Mouse (Mus musculus) neural tube, embryonic 15.5 days (tissue): ENCODE results near the gene Acta2. TPM values are rescaled to one million over a fixed set of nuclear protein-coding genes. Genes with fewer than 3 reads are reported as not detected.
"Not testable (repeated sequence)": the region's sequence is repeated elsewhere in the genome, so short reads cannot be mapped to it uniquely, and the experiment has no call there.

Experiments
- ATAC-seq: fragments of 200-750 bp; cut with Nextera tagmentation; 2 replicates; pipeline ENCODE4 v1.8.0; 2017; ENCODE audit warnings: mild to moderate bottlenecking, moderate TSS enrichment, moderate library complexity; ENCODE audit not compliant: low FRiP score
- H3K27ac ChIP-seq: fragments of 300-500 bp; sonication (generic); replicated peaks from 2 replicates; pipeline ENCODE4 v1.5.1; 2015; ENCODE audit warnings: mild to moderate bottlenecking, inconsistent platforms
- H3K27me3 ChIP-seq: fragments of 300-500 bp; sonication (generic); replicated peaks from 2 replicates; pipeline ENCODE4 v1.6.1; 2015; ENCODE audit warnings: inconsistent platforms
- H3K36me3 ChIP-seq: fragments of 300-500 bp; sonication (generic); 2 replicates; pipeline ENCODE4 v1.6.1; 2015; ENCODE audit warnings: inconsistent platforms
- H3K4me1 ChIP-seq: fragments of 300-500 bp; sonication (generic); 2 replicates; pipeline ENCODE4 v1.6.1; 2015; ENCODE audit warnings: inconsistent platforms
- H3K4me2 ChIP-seq: fragments of 300-500 bp; sonication (generic); 2 replicates; pipeline ENCODE4 v1.6.1; 2015; ENCODE audit warnings: inconsistent platforms, mild to moderate bottlenecking, moderate library complexity
- H3K4me3 ChIP-seq: fragments of 300-500 bp; sonication (generic); replicated peaks from 2 replicates; pipeline ENCODE4 v1.5.1; 2015; ENCODE audit warnings: mild to moderate bottlenecking, inconsistent platforms
- H3K9ac ChIP-seq: fragments of 300-500 bp; sonication (generic); replicated peaks from 2 replicates; pipeline ENCODE4 v1.6.1; 2015; ENCODE audit warnings: mild to moderate bottlenecking, inconsistent platforms
- H3K9me3 ChIP-seq: fragments of 300-500 bp; sonication (generic); replicated peaks from 2 replicates; pipeline ENCODE4 v1.6.1; 2016; ENCODE audit warnings: inconsistent platforms
- WGBS: fragments of 180-500 bp; shearing (Covaris S2); methylation state at CpG from one replicate; pipeline ENCODE4 v1.1.7; 2015; ENCODE audit warnings: mixed read lengths; 5-methylcytosine and 5-hydroxymethylcytosine counted together
- polyA plus RNA-seq: library from polyadenylated mRNA; unstranded; fragments of >200 nt; fragmentation: Nextera tagmentation; extraction: Ambion mirVana; gene quantifications from 2 replicates; pipeline ENCODE4 v1.2.1, GENCODE M21; 2015

Acta2 gene
- polyA plus RNA-seq, 1 experiment from 2014 or later: 21.1 TPM

GRCm38 (mm10) chr19:34216956-34217355 is 38.4 kb downstream of the Acta2 start:
- H3K9me3 ChIP-seq: no peaks in the 10 kb centered on the region
- no peak overlapping the region for H3K9ac ChIP-seq
- WGBS: 62% methylated on average over 5 of the region's 5 CpGs
- H3K27me3 ChIP-seq: no peaks in the 10 kb centered on the region
- H3K4me3 ChIP-seq: no peak overlapping the region
- H3K36me3 ChIP-seq: 0 out of 2 replicates have a peak, but pooled peaks cover 3% of the 10 kb centered on the region
- ATAC-seq: peak; percentile 66; the same call in 1 of the 2 replicates
- H3K27ac ChIP-seq: no peak overlapping the region
- H3K4me1 ChIP-seq: no peaks in the 10 kb centered on the region
- no peak overlapping the region for H3K4me2 ChIP-seq

GRCm38 (mm10) chr19:34214136-34214535 is 41.3 kb downstream of the Acta2 start:
- Histone ChIP-seq H3K9ac (no peak overlapping the region), H3K27ac (no peak overlapping the region), H3K36me3 (no peaks in the 10 kb centered on the region), H3K9me3 (no peaks in the 10 kb centered on the region), H3K27me3 (no peaks in the 10 kb centered on the region), H3K4me1 (no peaks in the 10 kb centered on the region), H3K4me2 (no peak overlapping the region), H3K4me3 (no peak overlapping the region)
- ATAC-seq: no peak
- 68% methylated on average over 4 of the region's 4 CpGs for WGBS

- no peak overlapping the region for H3K9ac ChIP-seq
- no peak overlapping the region for H3K4me3 ChIP-seq
- no peak for ATAC-seq
- H3K27ac ChIP-seq: no peak overlapping the region
- no peaks in the 10 kb centered on the region for H3K27me3 ChIP-seq
- no peaks in the 10 kb centered on the region for H3K9me3 ChIP-seq
- no peaks in the 10 kb centered on the region for H3K4me1 ChIP-seq
- H3K4me2 ChIP-seq: no peak overlapping the region
- no peaks in the 10 kb centered on the region for H3K36me3 ChIP-seq
Observed at GRCm38 (mm10) chr19:34213251-34213645, 42.1 kb downstream of the Acta2 start.

- 90% methylated on average over 12 of the region's 12 CpGs for WGBS
- Histone ChIP-seq H3K9ac (no peak overlapping the region), H3K9me3 (no peaks in the 10 kb centered on the region), H3K4me1 (no peaks in the 10 kb centered on the region), H3K4me3 (no peak overlapping the region), H3K27me3 (no peaks in the 10 kb centered on the region), H3K27ac (no peak overlapping the region), H3K4me2 (no peak overlapping the region), H3K36me3 (no peaks in the 10 kb centered on the region)
- no peak for ATAC-seq
Observed at GRCm38 (mm10) chr19:34212489-34213250, 42.7 kb downstream of the Acta2 start.

DNA sequence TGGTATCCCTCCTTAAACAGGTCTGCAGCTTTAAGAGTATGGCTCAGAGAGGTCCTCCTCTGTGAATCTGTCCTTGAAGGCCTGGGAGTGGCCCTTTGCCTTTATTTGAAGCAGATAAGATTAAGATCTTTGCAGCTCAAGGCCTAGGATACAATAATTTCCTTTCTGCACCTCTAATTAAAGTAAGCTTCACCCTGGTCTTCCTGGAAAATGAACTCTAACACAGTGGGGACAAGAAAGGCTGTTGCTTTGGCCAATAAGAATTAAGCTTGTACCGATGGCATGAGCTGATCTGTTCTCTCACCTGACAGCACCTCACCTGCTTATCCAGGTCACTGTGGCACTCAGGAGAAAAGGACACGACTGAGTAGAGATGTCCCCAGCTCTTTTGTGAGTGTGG is 44.5 kb downstream of the Acta2 start:
- no peaks in the 10 kb centered on the region for H3K9me3 ChIP-seq
- H3K27me3 ChIP-seq: no peaks in the 10 kb centered on the region
- ATAC-seq: no peak
- 82% methylated on average over 2 of the region's 2 CpGs for WGBS
- H3K4me3 ChIP-seq: no peak overlapping the region
- H3K4me1 ChIP-seq: no peaks in the 10 kb centered on the region
- H3K36me3 ChIP-seq: no peaks in the 10 kb centered on the region
- no peak overlapping the region for H3K9ac ChIP-seq
- H3K27ac ChIP-seq: no peak overlapping the region
- H3K4me2 ChIP-seq: no peak overlapping the region

DNA sequence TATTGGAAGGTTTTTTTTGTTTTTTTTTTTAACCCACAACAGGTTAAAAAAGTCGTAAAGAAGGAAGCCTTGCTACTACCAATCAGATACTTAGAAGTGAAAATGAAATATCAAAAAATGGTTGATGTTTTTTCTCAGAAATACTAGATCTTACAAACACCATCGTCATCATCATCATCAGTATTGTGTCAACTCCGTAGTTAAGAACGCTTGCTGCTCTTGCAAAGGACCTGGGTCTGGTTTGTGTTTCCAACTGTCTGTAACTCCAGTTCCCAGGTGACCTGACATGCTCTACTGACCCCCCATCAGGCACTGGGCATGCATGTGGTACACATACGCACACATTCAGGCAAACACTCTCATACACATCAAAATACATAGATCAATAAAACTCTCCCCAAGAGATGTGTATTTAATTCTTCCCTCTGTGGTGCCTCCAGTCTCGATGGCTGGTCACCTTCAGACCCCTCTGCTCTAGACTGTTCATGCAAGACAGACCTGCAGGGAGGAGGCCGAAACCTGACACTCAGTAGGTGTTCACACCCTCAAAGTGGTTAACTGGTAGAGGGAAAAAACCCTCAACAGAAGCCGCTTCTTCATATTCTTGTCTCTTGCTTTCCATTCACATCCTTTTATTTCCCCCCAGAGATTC is 45.3 kb downstream of the Acta2 start:
- Histone ChIP-seq H3K4me2 (no peak overlapping the region), H3K4me1 (no peaks in the 10 kb centered on the region), H3K27ac (no peak overlapping the region), H3K9ac (no peak overlapping the region), H3K4me3 (no peak overlapping the region), H3K27me3 (no peaks in the 10 kb centered on the region), H3K9me3 (no peaks in the 10 kb centered on the region), H3K36me3 (no peaks in the 10 kb centered on the region)
- ATAC-seq: no peak
- WGBS: 89% methylated on average over 8 of the region's 8 CpGs

DNA sequence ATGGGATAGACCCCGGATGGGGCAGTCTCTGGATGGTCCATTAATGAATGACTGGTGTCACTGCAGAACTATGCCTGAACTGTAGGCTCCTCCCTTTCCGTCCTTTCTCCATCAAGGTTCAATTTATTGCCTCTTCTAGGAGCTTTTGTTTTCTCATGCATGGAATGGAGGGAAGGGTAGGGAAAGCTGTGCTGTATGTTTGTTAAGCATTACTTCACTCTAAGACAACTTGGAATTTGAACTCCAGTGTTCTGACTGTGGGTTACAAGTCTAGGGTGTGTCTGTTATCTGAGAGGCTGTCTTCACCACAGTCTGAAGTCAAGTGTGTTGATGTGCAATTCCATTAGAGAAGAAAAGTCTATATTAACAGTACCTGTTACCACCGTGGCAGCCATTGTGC is 46.4 kb downstream of the Acta2 start:
- Histone ChIP-seq H3K36me3 (no peaks in the 10 kb centered on the region), H3K27me3 (no peaks in the 10 kb centered on the region), H3K27ac (no peak overlapping the region), H3K4me2 (no peak overlapping the region), H3K4me1 (no peaks in the 10 kb centered on the region), H3K9me3 (no peaks in the 10 kb centered on the region), H3K4me3 (no peak overlapping the region), H3K9ac (no peak overlapping the region)
- ATAC-seq: no peak
- 78% methylated on average over 3 of the region's 3 CpGs for WGBS

DNA sequence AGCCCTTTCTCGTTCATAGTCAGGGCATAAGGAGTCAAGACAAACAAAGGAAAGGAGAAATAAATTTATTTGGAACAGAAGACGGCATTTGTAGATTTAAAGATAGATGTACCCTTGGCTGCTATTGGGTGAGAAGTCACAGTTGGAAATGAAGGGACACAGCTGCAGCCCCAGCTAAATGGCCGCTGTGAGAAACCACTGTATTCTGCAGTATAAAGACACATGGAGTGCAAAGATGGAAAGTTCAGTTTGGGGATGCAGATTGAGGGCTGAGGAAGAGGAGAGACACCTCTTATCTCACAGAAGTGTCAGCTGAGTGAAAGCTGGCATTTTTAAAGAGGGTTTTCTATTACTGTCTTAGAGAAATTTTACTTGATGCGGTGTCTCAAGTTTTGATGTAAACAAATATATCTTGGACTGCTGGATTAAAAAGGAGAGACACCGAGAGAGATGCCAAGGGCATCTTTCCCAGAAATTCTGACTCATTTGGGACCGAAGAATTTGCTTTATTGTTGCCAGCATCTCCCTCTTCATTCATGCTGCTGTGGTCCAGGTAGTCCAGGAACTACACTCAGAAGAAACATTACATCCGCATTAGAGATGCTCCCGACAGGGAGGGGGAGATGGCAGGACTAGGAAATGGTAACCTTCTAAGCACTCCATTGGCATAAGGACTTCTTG is 48.5 kb downstream of the Acta2 start:
- 86% methylated on average over 8 of the region's 8 CpGs for WGBS
- no peak for ATAC-seq
- Histone ChIP-seq H3K9ac (no peak overlapping the region), H3K9me3 (no peaks in the 10 kb centered on the region), H3K36me3 (no peaks in the 10 kb centered on the region), H3K4me3 (no peak overlapping the region), H3K27me3 (no peaks in the 10 kb centered on the region), H3K4me1 (no peaks in the 10 kb centered on the region), H3K4me2 (no peak overlapping the region), H3K27ac (no peak overlapping the region)

DNA sequence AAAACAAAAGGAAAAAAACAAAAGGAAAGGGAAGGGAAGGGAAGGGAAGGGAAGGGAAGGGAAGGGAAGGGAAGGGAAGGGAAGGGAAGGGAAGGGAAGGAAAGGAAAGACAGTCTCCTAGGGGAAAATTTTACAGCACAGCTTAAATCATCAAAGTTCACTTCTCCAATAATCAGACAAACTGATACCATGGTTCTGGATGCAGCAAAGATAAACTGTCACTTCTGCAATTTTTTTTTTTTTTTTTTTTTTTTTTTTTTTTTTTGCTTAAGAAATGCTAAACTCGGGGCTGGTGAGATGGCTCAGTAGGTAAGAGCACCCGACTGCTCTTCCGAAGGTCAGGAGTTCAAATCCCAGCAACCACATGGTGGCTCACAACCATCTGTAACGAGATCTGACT is 49.3 kb downstream of the Acta2 start:
- WGBS: 78% methylated on average over 4 of the region's 4 CpGs
- H3K4me2 ChIP-seq: not testable (repeated sequence)

DNA sequence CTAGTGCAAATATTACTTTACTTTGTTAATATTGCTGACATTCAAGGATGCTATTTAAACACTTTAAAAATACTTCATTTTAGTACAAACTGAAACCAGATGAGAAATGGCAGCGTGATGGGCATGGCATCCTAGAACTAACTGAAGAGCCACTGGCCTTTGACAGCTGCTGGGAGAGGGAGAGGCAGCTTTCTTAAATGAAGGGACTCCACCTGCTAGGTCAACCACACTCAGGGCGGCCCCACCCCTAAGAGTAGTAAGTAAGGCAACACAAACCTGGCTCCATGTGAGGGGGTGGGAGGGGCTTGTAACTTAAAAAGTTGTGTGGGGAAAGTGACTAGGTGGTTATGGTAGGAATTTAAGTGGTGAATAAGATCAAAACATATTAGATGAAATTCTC is 52.7 kb downstream of the Acta2 start:
- Histone ChIP-seq H3K4me2 (no peak overlapping the region), H3K27me3 (no peaks in the 10 kb centered on the region), H3K4me1 (no peaks in the 10 kb centered on the region), H3K9ac (no peak overlapping the region), H3K36me3 (no peaks in the 10 kb centered on the region), H3K9me3 (no peaks in the 10 kb centered on the region), H3K4me3 (no peak overlapping the region), H3K27ac (no peak overlapping the region)
- ATAC-seq: no peak
- 85% methylated on average over 2 of the region's 2 CpGs for WGBS

More for the DNA sequence above, 49.3 kb downstream of the Acta2 start:
- H3K9ac ChIP-seq, H3K4me1 ChIP-seq, H3K4me3 ChIP-seq, H3K27ac ChIP-seq, H3K9me3 ChIP-seq, H3K36me3 ChIP-seq, ATAC-seq, H3K27me3 ChIP-seq: not testable (repeated sequence)

DNA sequence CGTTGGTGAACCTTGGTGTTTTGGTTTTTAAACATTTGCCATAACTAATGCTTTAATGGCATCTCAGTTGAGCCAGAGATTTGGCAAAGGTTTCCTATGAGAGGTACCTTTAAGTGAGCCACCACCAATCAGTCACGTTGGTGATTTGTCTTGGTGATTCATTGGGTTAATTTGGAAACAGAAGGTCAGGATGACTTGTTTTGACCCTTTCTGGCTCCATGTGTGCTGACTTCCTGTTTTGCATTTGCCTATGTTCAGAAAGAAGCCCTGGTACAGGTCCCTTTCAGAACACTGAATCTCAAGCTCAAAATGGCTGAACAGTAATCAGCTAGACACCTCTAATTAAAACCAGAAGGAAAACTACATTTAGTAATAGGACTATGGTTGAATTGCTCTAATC is 55.9 kb downstream of the Acta2 start:
- Histone ChIP-seq H3K4me3 (no peak overlapping the region), H3K4me2 (no peak overlapping the region), H3K27me3 (no peaks in the 10 kb centered on the region), H3K27ac (no peak overlapping the region), H3K9ac (no peak overlapping the region), H3K36me3 (no peaks in the 10 kb centered on the region), H3K4me1 (no peaks in the 10 kb centered on the region), H3K9me3 (no peaks in the 10 kb centered on the region)
- WGBS: 84% methylated on average over 2 of the region's 2 CpGs
- no peak for ATAC-seq

- ATAC-seq: no peak
Observed at GRCm38 (mm10) chr19:34198901-34199300, 56.5 kb downstream of the Acta2 start.

More at GRCm38 (mm10) chr19:34198901-34199300, 56.5 kb downstream of the Acta2 start:
- Histone ChIP-seq H3K4me2 (no peak overlapping the region), H3K36me3 (no peaks in the 10 kb centered on the region), H3K9me3 (no peaks in the 10 kb centered on the region), H3K4me1 (peaks cover 5% of the 10 kb centered on the region; the same call in 1 of the 2 replicates), H3K27ac (no peak overlapping the region), H3K9ac (no peak overlapping the region), H3K4me3 (no peak overlapping the region), H3K27me3 (no peaks in the 10 kb centered on the region)
- 93% methylated on average over 4 of the region's 4 CpGs for WGBS
